ENCODE assay signal across 8 mouse cellular contexts in the genomic region with DNA sequence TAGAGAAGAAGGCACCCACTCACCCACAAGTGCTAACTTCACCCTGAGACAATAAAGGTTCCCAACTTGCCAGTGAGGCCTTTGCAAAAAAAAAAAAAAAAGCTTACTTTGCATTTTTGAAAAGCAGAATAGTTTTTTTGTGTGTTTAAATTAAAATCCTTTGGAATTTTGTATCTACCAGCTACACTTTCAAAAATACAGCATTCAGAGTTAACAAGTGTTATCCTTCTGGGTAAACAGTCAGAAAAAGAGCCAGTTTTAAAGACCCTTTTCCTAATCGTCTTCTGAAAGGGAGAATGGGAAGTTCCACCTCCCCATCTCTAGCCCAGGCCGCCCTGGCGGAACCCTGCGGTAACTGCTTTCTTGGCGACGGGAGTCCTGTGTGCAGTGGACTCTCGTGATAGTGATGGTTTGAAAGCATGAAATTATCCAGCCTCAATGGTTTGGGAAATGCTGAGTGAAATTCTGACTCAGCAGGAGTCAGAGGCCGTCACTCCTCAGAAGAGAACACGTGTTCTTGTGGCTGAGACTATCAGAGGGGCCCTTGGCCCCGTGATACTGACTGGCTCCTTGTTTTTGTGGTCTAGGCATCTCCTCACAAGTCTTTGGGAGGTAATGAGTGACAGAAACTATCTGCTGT. TPM values are rescaled to one million over a fixed set of nuclear protein-coding genes. Genes with fewer than 3 reads are reported as not detected.
DNase-seq lines count a peak whose midpoint lies in the region; ATAC-seq lines count a peak whose summit lies in the region.
"Had no signal": no experiment of that assay in that cellular context is flagged by ENCODE, and none has a peak within 500 bp of the region (broad histone marks: within the 10 kb centered on the region; RNA-seq: fewer than 3 reads in every experiment).

No protein-coding gene starts in this region.

- H3K9me3 ChIP-seq in liver, embryonic 12.5 days (replicated peaks) = peaks cover 15% of the 10 kb centered on the region

- H3K27me3 ChIP-seq in liver, embryonic 12.5 days (replicated peaks) = no peaks in the 10 kb centered on the region

- peak; percentile 52 for DNase-seq in thymus, postnatal 4 days
- no peak for DNase-seq in thymus, postnatal 14 days
- DNase-seq in R1 (ENCODE audit: low read depth, low spot score) = peak; percentile 36
- DNase-seq in urinary bladder, postnatal 10 days (ENCODE audit: low spot score) = no peak
- no peak for DNase-seq in kidney, postnatal 14 days
- no peak for DNase-seq in yolk sac, embryonic 10.5 days (ENCODE audit: low spot score)
- DNase-seq: gastrocnemius, postnatal 25 days had no signal

- 15% methylated on average over 10 of the region's 10 CpGs for WGBS in liver, embryonic 12.5 days (ENCODE audit: insufficient replicate concordance)

- H3K36me3 ChIP-seq in liver, embryonic 12.5 days = peaks cover 43% of the 10 kb centered on the region

- ATAC-seq in liver, embryonic 12.5 days = peak; percentile 49

- peaks cover 83% of the 10 kb centered on the region for H3K4me1 ChIP-seq in liver, embryonic 12.5 days

- peak overlapping the region; percentile 54 for H3K9ac ChIP-seq in liver, embryonic 12.5 days

- peak overlapping the region; percentile 12; the same call in 1 of the 2 replicates for H3K4me3 ChIP-seq in liver, embryonic 12.5 days

- peak overlapping the region; percentile 56 for H3K4me2 ChIP-seq in liver, embryonic 12.5 days

- H3K27ac ChIP-seq in liver, embryonic 12.5 days = peak overlapping the region; percentile 96

RNA-seq across cellular contexts. Expression of a gene that starts 6.4 kb away (rescaled TPM):
- 719 and 730 TPM in 2 replicates for polyA plus RNA-seq in liver, embryonic 12.5 days (2016; fragmentation: Nextera tagmentation; extraction: Ambion mirVana)

RNA-seq across cellular contexts. Expression of a gene that starts 16.5 kb away (rescaled TPM):
- 2.1 and 2.5 TPM in 2 replicates for polyA plus RNA-seq in liver, embryonic 12.5 days (2016; fragmentation: Nextera tagmentation; extraction: Ambion mirVana)

Comparison
In these comparisons a context has a peak if more than half of its experiments do, and no peak if none do; other contexts are left out.
1. DNase-seq: peak in thymus, postnatal 4 days (single experiment) and R1 (single experiment); none in thymus, postnatal 14 days (single experiment), urinary bladder, postnatal 10 days (single experiment), kidney, postnatal 14 days (single experiment) and yolk sac, embryonic 10.5 days (single experiment).